Mouse (Mus musculus): Measurements from ENCODE around the gene Gcnt2. TPM values are rescaled to one million over a fixed set of nuclear protein-coding genes. Genes with fewer than 3 reads are reported as not detected.
A peak's percentile ranks its signal among the peaks of the same experiment; 100 is the strongest.

Gene Gcnt2
- total RNA-seq, 1 experiment, result 21.8 TPM

DNA sequence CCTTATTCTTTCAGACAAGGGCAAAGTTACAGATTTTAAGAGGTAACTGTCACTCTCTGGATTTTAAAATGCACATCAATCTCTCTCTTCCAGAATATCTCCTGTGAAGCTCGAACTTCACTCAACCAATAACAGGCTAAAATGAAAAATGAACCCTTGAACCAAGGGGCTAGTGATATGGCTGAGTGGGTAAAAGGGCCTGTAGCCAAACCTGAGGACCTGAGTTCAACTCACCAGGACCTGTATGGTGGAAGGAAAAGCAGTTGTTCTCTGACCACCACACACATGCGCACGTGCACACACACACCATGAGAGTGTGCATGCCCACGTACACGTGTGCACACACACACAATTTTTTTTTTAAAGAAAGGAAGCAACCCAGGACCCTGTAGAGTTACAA is 6.8 kb upstream of the Gcnt2 start:
- TF ChIP-seq ZNF384 (IDR thresholded peaks at IDR 0.05; ENCODE audit: low read depth, low read length) (no peak), CHD2 (IDR thresholded peaks at IDR 0.05; ENCODE audit: low read depth, low read length) (no peak), HCFC1 (IDR thresholded peaks at IDR 0.05; ENCODE audit: borderline replicate concordance, insufficient read depth, low read length) (no peak), MAFK (IDR thresholded peaks at IDR 0.05; ENCODE audit: insufficient read depth, low read depth, low read length) (no peak)
- H3K4me3 ChIP-seq (ENCODE audit: insufficient read depth in 1 of 2, low read depth in 1 of 2, low read length in 2 of 2, poor library complexity in 1 of 2, severe bottlenecking in 1 of 2), result no peak overlapping the region
- DNase-seq (ENCODE audit: low read depth, low spot score), result no peak
- H3K9ac ChIP-seq (ENCODE audit: insufficient read depth, low read depth, low read length, poor library complexity, severe bottlenecking), result no peak overlapping the region
- peaks cover 8 to 22% of the 10 kb centered on the region in 2 experiments; a peak in 3 of 4 replicates for H3K4me1 ChIP-seq (ENCODE audit: control insufficient read depth in 2 of 2, insufficient read depth in 2 of 2, low read length in 2 of 2, poor library complexity in 1 of 2)
- no peaks in the 10 kb centered on the region for H3K36me3 ChIP-seq (ENCODE audit: control insufficient read depth, insufficient read depth, low read length, poor library complexity, severe bottlenecking)
- in situ Hi-C loops (cut with MboI; ENCODE audit: low sequenced_read_pairs in 2 of 2, unreplicated experiment in 2 of 2), result no loop called here
- no peaks in the 10 kb centered on the region for H3K9me3 ChIP-seq (ENCODE audit: control insufficient read depth, insufficient read depth, low read depth, low read length)
- no peak overlapping the region for H3K27ac ChIP-seq (ENCODE audit: insufficient read depth, low read depth, low read length, poor library complexity, severe bottlenecking)

DNA sequence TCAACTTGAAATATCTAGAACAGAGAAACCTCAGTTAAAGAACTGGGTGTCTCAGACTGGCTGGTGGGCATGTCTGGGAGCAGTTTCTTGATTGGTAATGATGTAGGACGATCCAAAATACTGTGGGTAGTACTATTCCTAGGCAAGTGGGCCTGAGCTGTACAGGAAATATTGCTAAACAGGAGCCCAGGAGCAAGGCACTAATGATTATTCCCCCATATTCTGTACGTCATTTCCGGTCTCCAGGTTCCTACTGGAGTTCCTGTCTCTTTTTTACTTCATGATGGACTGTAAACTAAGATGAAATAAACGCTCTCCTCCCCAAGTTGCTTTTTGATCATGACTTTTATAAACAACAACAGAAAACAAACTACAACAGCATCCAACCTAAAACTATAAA is 5.7 kb upstream of the Gcnt2 start:
- DNase-seq (ENCODE audit: low read depth, low spot score), result no peak
- peaks cover 8 to 19% of the 10 kb centered on the region in 2 experiments; a peak in 3 of 4 replicates for H3K4me1 ChIP-seq (ENCODE audit: control insufficient read depth in 2 of 2, insufficient read depth in 2 of 2, low read length in 2 of 2, poor library complexity in 1 of 2)
- no peaks in the 10 kb centered on the region for H3K9me3 ChIP-seq (ENCODE audit: control insufficient read depth, insufficient read depth, low read depth, low read length)
- TF ChIP-seq HCFC1 (IDR thresholded peaks at IDR 0.05; ENCODE audit: borderline replicate concordance, insufficient read depth, low read length), result no peak
- TF ChIP-seq ZNF384 (IDR thresholded peaks at IDR 0.05; ENCODE audit: low read depth, low read length), result no peak
- no peak for TF ChIP-seq MAFK (IDR thresholded peaks at IDR 0.05; ENCODE audit: insufficient read depth, low read depth, low read length)
- TF ChIP-seq ZC3H11A (IDR thresholded peaks at IDR 0.05; ENCODE audit: borderline replicate concordance, low read depth, low read length), result no peak
- TF ChIP-seq CHD2 (IDR thresholded peaks at IDR 0.05; ENCODE audit: low read depth, low read length), result no peak
- no peaks in the 10 kb centered on the region for H3K36me3 ChIP-seq (ENCODE audit: control insufficient read depth, insufficient read depth, low read length, poor library complexity, severe bottlenecking)
- no peak overlapping the region for H3K9ac ChIP-seq (ENCODE audit: insufficient read depth, low read depth, low read length, poor library complexity, severe bottlenecking)
- peak overlapping the region in 1 of 2 experiments; percentile 54; a peak in 2 of 4 replicates for H3K4me3 ChIP-seq (ENCODE audit: insufficient read depth in 1 of 2, low read depth in 1 of 2, low read length in 2 of 2, poor library complexity in 1 of 2, severe bottlenecking in 1 of 2)
- in situ Hi-C loops (cut with MboI; ENCODE audit: low sequenced_read_pairs in 2 of 2, unreplicated experiment in 2 of 2), result no loop called here
- no peak overlapping the region; the same call in 1 of the 2 replicates for H3K27ac ChIP-seq (ENCODE audit: insufficient read depth, low read depth, low read length, poor library complexity, severe bottlenecking)

DNA sequence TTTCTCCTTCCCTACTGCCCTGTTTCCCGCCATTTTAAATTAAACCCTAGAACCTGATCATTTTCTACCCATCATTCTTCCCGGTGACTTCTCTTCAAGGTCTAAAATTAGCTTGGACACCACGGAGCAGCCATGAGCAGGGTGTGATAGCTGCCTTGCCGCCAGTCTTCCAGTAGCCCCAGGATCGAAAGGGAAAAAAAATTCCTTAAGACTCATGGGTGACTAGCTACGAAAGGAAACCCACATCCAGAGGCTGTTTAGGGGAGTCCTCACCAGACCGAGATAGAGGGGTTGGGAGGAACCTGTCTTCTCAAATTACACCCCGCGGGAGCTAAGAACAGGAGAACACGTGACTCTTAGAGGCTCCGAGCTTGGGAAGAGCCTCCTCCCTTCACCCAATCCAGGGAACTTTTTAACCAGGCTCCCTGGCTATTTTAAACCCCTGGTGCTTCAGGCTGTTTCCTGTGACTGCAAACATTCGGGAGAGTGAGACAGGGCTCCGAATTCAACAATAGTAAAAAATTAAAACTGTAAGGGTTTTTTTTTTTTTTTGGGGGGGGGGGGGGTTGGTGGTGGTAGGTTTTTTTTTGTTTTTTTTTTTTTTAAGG is 5.0 kb upstream of the Gcnt2 start:
- H3K4me1 ChIP-seq (ENCODE audit: control insufficient read depth in 2 of 2, insufficient read depth in 2 of 2, low read length in 2 of 2, poor library complexity in 1 of 2), result peaks cover 10 to 17% of the 10 kb centered on the region in 2 experiments
- in situ Hi-C loops (cut with MboI; ENCODE audit: low sequenced_read_pairs in 2 of 2, unreplicated experiment in 2 of 2), result no loop called here
- peak overlapping the region; percentile 49 to 54 for H3K4me3 ChIP-seq (ENCODE audit: insufficient read depth in 1 of 2, low read depth in 1 of 2, low read length in 2 of 2, poor library complexity in 1 of 2, severe bottlenecking in 1 of 2)
- H3K36me3 ChIP-seq (ENCODE audit: control insufficient read depth, insufficient read depth, low read length, poor library complexity, severe bottlenecking), result no peaks in the 10 kb centered on the region
- TF ChIP-seq ZNF384 (IDR thresholded peaks at IDR 0.05; ENCODE audit: low read depth, low read length) (peak; percentile 83), HCFC1 (IDR thresholded peaks at IDR 0.05; ENCODE audit: borderline replicate concordance, insufficient read depth, low read length) (no peak)
- peak overlapping the region; percentile 77; the same call in 1 of the 2 replicates for H3K27ac ChIP-seq (ENCODE audit: insufficient read depth, low read depth, low read length, poor library complexity, severe bottlenecking)
- DNase-seq (ENCODE audit: low read depth, low spot score), result peak; percentile 77
- H3K9me3 ChIP-seq (ENCODE audit: control insufficient read depth, insufficient read depth, low read depth, low read length), result no peaks in the 10 kb centered on the region
- H3K9ac ChIP-seq (ENCODE audit: insufficient read depth, low read depth, low read length, poor library complexity, severe bottlenecking), result peak overlapping the region; percentile 66

DNA sequence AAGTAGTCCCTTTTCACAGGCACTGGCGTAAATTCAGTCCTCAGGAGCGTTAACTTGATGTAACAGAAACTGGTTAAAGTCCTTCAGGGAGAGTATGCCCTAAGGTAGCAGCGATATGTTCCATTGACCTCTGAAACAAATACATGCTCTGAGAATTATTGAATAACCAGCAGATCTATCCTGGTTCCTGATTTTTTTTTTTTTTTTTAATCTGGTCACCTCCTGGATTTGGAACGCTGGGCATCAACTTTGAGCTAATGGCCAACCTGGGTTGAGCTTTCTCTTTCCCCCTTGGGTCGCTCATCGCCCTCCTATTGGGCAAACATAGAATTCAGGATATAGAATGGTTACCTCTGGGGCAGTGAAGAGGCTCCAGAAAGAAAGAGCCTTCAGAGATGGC is 4.3 kb upstream of the Gcnt2 start:
- in situ Hi-C loops (cut with MboI; ENCODE audit: low sequenced_read_pairs in 2 of 2, unreplicated experiment in 2 of 2), result no loop called here
- DNase-seq (ENCODE audit: low read depth, low spot score), result no peak
- Histone ChIP-seq H3K4me1 (ENCODE audit: control insufficient read depth in 2 of 2, insufficient read depth in 2 of 2, low read length in 2 of 2, poor library complexity in 1 of 2) (peaks cover 10 to 17% of the 10 kb centered on the region in 2 experiments), H3K9ac (ENCODE audit: insufficient read depth, low read depth, low read length, poor library complexity, severe bottlenecking) (no peak overlapping the region), H3K27ac (ENCODE audit: insufficient read depth, low read depth, low read length, poor library complexity, severe bottlenecking) (peak overlapping the region; percentile 33; the same call in 1 of the 2 replicates), H3K9me3 (ENCODE audit: control insufficient read depth, insufficient read depth, low read depth, low read length) (no peaks in the 10 kb centered on the region), H3K36me3 (ENCODE audit: control insufficient read depth, insufficient read depth, low read length, poor library complexity, severe bottlenecking) (no peaks in the 10 kb centered on the region), H3K4me3 (ENCODE audit: insufficient read depth in 1 of 2, low read depth in 1 of 2, low read length in 2 of 2, poor library complexity in 1 of 2, severe bottlenecking in 1 of 2) (peak overlapping the region in 1 of 2 experiments; percentile 54; a peak in 2 of 4 replicates)
- TF ChIP-seq CHD2 (IDR thresholded peaks at IDR 0.05; ENCODE audit: low read depth, low read length) (no peak), MAFK (IDR thresholded peaks at IDR 0.05; ENCODE audit: insufficient read depth, low read depth, low read length) (no peak), ZC3H11A (IDR thresholded peaks at IDR 0.05; ENCODE audit: borderline replicate concordance, low read depth, low read length) (no peak), HCFC1 (IDR thresholded peaks at IDR 0.05; ENCODE audit: borderline replicate concordance, insufficient read depth, low read length) (no peak), ZNF384 (IDR thresholded peaks at IDR 0.05; ENCODE audit: low read depth, low read length) (no peak)

DNA sequence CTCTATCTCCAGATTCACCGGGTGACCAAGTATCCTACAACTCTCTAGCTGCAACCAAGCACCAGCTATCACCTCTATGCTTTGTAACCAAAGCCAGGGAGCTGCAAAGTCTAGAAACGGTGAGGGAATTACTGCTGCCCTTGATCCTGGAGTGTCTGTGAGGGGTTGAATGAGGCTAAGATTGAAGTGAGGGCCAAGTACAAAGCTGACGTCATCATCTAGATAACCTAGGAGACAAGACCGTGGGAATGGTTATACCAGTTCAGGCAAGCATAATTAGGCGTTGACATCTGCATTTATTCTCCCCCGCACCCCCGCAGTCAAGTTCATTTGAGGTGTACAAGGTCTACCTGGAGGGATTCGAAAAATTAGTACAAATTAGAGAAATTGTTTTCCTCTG is 2.8 kb upstream of the Gcnt2 start:
- TF ChIP-seq HCFC1 (IDR thresholded peaks at IDR 0.05; ENCODE audit: borderline replicate concordance, insufficient read depth, low read length), result no peak
- no peak for TF ChIP-seq CHD2 (IDR thresholded peaks at IDR 0.05; ENCODE audit: low read depth, low read length)
- no peak for TF ChIP-seq ZNF384 (IDR thresholded peaks at IDR 0.05; ENCODE audit: low read depth, low read length)
- no peak for TF ChIP-seq MAFK (IDR thresholded peaks at IDR 0.05; ENCODE audit: insufficient read depth, low read depth, low read length)
- no peak for TF ChIP-seq ZC3H11A (IDR thresholded peaks at IDR 0.05; ENCODE audit: borderline replicate concordance, low read depth, low read length)
- no peak overlapping the region for H3K9ac ChIP-seq (ENCODE audit: insufficient read depth, low read depth, low read length, poor library complexity, severe bottlenecking)
- no peak overlapping the region for H3K4me3 ChIP-seq (ENCODE audit: insufficient read depth in 1 of 2, low read depth in 1 of 2, low read length in 2 of 2, poor library complexity in 1 of 2, severe bottlenecking in 1 of 2)
- H3K4me1 ChIP-seq (ENCODE audit: control insufficient read depth in 2 of 2, insufficient read depth in 2 of 2, low read length in 2 of 2, poor library complexity in 1 of 2), result peaks cover 14 to 15% of the 10 kb centered on the region in 2 experiments
- no peaks in the 10 kb centered on the region for H3K36me3 ChIP-seq (ENCODE audit: control insufficient read depth, insufficient read depth, low read length, poor library complexity, severe bottlenecking)
- in situ Hi-C loops (cut with MboI; ENCODE audit: low sequenced_read_pairs in 2 of 2, unreplicated experiment in 2 of 2), result no loop called here
- H3K9me3 ChIP-seq (ENCODE audit: control insufficient read depth, insufficient read depth, low read depth, low read length), result no peaks in the 10 kb centered on the region
- H3K27ac ChIP-seq (ENCODE audit: insufficient read depth, low read depth, low read length, poor library complexity, severe bottlenecking), result no peak overlapping the region
- DNase-seq (ENCODE audit: low read depth, low spot score), result no peak
